Comparison of ENCODE assay signal across 7 mouse cellular contexts in genomic region chr11:96910003-96910402, GRCm38 (mm10). TPM values are rescaled to one million over a fixed set of nuclear protein-coding genes. Genes with fewer than 3 reads are reported as not detected.
DNase-seq lines count a peak whose midpoint lies in the region.

No protein-coding gene starts in this region.

- peak; percentile 69 to 71 for DNase-seq in adrenal gland, adult 18-20 months (ENCODE audit: low spot score in 2 of 2)
- DNase-seq in cerebellum, postnatal 4 days (ENCODE audit: low spot score in 2 of 2) = peak; percentile 68 to 85
- DNase-seq in gastrocnemius, adult 18-20 months (ENCODE audit: low spot score) = peak; percentile 80
- peak; percentile 86 for DNase-seq in induced T-regulatory cell, adult 2 months (ENCODE audit: low read depth)
- DNase-seq in left cerebral cortex, adult 8-10 months (ENCODE audit: low spot score in 2 of 2) = peak; percentile 52 to 61
- DNase-seq in mesoderm, embryonic 11.5 days (ENCODE audit: low read depth, low spot score) = peak; percentile 85
- peak; percentile 67 for DNase-seq in right cerebral cortex, postnatal 4 days

RNA-seq across cellular contexts. Expression of gene Cdk5rap3, which starts 6.3 kb away (rescaled TPM):
- 10 to 100 TPM; 44.6 to 45.4 TPM for total RNA-seq in adrenal gland, adult 18-20 months (2021)
- 10 to 100 TPM; 24.9 to 25.7 TPM for total RNA-seq in gastrocnemius, adult 18-20 months (2021)
- 10 to 100 TPM; 40.6 to 44.6 (median 41.9) TPM for total RNA-seq in left cerebral cortex, adult 8-10 months (2022)

RNA-seq across cellular contexts. Expression of gene Prr15l, which starts 17.9 kb away (rescaled TPM):
- under 1 TPM; 0.23 to 0.90 TPM for total RNA-seq in adrenal gland, adult 18-20 months (2021)
- total RNA-seq in gastrocnemius, adult 18-20 months (2021) = not detected
- not detected for total RNA-seq in left cerebral cortex, adult 8-10 months (2022)

RNA-seq across cellular contexts. Expression of gene Pnpo, which starts 33.8 kb away (rescaled TPM):
- total RNA-seq in adrenal gland, adult 18-20 months (2021) = 10 to 100 TPM; 28.4 to 36.6 TPM
- total RNA-seq in gastrocnemius, adult 18-20 months (2021) = 1 to 10 TPM; 7.6 to 9.0 TPM
- 10 to 100 TPM; 43.7 to 51.2 (median 48.6) TPM for total RNA-seq in left cerebral cortex, adult 8-10 months (2022)

Comparison
In these comparisons a context has a peak if more than half of its experiments do, and no peak if none do; other contexts are left out.
1. Peak in every context shown above with its lines: DNase-seq.